Mouse (Mus musculus): ENCODE measurements around the gene Sfmbt1.

Gene Sfmbt1

DNA sequence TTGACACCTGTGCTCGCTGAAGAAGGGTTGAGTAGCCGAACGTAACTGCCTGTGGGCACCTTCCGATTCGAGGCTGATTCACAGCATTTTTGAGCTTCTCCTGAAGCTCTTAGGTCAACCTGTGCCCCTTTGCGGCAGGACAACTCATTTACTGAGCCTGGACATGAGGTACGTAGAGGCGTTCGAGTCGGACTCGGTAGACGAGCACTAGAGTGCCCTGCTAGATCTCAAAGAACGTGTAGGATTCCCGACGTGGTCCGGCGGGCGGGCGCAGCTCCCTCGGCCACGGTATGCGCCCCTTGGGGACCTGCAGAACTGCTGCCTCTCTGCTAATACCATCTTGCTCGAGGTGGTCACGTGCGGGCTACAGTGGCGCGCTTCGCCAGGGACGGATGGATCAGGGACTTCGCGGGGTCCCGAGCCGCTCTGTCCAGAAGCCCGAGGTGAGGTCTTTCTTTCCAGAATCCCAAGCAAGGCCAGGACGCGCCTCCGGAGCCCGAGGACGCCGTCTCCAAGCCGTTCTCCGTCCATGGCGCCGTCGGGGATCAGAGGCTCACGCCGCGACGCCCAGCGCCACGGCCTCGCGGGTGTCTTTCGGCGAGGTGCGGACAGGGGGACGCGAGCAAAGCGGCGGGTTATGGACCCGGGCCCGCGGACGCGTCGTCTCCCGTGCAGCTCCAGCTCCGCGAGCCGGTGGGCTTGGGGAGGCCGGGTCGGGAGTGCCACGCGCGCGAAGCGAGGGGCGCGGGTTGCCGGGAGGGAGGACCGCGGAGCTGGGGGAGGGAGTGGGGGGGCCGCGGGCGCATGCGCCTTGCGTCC is at the start of gene Sfmbt1:
Sfmbt1 (plus strand) TSS at position 51 of the 819 bp plus-strand sequence.
- DNase-seq: peak in 1 of 2 experiments; percentile 80

DNA sequence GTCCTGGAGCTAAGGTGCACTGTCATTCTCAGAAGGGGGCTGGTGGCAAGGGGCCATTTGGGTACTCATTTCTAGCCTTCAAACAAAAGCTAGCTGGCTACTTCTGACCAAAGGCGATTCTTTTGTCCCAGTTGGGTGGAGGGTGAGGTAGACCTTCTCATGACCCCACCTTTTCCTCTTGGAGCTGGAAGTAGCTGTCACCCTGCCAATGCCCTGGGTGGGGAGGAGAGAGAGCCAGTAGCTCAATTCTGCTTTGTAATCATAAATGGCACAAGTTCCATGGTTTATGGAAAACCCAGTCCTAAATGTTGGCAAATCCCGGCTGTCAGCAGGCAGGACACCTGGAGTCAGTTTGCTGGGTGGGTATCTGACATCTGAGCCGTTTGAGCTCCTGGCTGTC is 48.6 kb upstream of the Sfmbt1 start:
- DNase-seq: no peak

DNA sequence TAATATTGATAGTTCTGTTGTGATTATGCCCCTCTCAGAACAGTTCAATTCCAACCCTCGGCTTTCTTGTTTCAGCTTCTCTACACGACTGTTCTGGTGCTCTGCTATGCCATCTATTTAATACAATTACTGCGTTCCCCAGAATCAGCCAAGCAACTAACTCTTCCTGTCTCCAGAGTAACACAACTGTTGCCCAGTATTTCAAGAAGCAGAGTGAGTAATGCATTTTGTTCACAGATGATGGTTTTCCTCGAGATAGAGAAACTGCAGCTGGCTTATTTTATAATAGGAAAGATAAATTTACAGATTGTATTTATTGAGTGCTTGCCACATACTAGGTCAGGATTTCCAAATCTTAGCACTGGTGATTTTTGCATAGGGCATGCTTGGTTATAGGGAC is 48.0 kb upstream of the Sfmbt1 start:
- no peak for DNase-seq

DNA sequence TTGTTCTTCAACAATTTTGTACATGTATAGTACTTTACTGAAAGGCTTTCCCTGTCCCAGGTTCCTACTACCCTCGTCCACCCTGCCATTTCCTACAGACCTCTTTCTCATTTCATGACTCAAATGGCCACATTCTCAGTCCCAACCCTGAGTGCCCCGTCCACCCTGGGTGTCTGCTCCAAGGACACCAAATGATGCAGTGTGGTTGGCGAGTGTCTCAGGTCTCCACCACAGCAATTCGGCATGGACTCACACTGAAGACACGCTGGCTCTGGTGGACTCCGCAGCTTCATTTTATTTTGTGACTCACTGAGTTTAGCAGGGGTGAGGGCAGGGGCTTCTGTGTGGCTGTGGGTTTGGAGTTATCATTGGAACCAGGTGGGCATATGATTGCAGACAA is 44.5 kb upstream of the Sfmbt1 start:
- no peak for DNase-seq

DNA sequence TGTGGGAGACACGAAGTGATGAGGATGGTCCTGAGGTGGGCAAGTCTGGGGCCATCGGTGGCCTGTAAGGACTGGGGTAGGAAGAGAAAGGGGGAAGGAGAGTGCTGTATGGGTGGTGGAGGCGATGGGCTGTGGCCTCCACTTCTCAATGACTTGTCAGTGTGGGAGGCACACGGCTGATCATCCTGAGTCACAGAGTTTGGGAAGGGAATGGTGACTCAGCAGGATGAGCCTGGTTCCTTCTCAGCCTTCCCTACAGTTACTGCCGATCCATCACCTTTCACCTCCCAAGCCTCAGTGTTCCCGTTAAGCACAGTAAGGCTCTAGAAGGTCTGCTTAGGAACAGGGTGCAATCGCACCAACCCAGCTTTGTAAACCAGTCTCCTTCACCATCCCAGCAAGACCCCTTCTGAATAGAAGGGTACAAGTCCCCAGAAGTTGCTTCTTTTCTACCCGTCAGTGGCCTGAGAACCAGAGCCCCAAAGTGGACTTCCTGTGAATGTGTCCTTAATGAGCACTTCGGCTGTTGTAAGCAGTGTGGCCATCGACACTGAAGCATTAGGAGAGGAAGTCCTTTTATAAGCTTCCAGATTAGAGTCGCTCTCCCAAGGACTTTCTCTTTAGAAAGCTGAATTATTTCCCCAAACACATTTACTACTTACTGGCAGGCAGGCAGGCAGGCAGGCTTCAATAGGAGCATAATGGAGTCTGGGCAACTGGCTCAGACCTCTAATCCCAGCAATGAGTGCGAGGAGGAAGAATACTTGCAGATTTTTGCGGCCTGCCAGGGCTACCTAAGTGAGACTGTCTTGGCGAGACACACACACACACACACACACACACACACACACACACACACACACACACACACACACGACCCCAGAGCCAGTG is 43.3 kb upstream of the Sfmbt1 start:
- no peak for DNase-seq

DNA sequence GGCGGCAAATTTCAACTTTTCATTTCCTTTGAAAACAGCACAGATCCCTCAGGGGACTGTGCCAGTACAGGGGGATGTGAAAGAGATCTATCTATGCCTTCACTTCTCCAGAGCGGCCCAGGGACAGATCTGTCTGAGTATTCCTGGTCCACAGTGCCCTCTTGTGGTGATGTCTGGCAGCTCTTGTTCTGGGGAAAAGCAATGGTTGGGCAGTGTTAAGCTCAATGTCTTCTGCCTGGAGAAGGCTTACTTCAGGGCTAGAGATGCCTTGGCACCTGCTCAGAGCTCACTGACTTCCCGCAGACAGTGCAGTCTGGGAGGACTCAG is 42.7 kb upstream of the Sfmbt1 start:
- peak; percentile 93 to 94 for DNase-seq

DNA sequence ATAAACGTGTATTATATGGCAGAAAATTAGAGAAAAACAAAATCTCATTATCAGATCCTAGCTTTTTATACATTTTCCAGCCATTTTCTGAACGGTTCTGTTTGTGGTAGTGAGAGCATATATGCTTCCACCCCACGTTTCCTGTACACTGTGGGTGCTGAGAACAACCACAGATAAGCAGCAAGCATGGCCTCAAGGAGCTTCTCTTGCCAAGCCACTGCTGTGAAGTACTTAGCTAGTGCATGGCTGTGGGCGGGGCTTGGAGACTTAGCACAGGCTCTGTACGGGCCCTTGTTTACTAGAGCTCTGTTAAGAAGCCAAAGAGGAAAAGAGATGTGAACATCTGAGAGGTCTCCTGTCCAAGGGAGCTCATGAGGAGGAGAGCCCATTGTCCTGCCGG is 39.7 kb upstream of the Sfmbt1 start:
- DNase-seq: no peak

DNA sequence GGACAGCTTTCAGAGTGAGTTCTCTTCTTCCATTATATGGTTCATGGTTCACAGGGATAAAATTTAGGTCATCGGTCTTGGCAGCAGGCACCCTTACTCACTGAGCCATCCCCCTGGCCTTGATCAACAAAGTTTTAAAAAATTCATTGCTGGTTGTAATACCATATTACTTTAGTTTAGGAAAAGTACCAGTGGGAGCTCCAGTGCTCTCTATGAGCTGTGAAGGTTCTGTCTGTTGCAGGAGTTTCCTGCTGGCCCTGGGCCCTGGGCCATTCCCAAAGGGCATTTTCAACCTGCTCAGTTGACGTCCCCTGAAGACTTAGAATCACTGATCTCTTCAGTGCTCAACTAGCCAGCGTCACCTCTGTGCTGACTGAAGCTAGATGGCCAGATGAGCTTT is 32.5 kb upstream of the Sfmbt1 start:
- DNase-seq: no peak

DNA sequence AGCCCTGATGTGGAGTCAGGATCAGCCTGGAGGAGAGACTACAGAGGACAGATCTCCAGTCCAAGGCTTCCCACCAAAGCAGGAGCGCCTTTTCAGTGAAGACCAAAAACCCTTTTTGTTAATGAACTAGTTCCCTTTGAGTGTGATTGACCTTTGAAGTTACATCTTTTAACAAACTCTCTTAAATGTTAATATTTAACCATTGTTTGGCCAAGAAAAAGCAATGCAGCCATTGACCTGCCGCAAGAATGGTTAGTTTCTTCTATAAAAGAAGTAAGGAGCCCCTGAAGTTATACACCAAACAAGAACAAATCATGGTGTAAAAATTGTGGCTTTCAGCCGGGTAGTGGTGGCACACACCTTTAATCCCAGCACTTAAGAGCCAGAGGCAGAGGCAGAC is 24.0 kb upstream of the Sfmbt1 start:
- DNase-seq: no peak

DNA sequence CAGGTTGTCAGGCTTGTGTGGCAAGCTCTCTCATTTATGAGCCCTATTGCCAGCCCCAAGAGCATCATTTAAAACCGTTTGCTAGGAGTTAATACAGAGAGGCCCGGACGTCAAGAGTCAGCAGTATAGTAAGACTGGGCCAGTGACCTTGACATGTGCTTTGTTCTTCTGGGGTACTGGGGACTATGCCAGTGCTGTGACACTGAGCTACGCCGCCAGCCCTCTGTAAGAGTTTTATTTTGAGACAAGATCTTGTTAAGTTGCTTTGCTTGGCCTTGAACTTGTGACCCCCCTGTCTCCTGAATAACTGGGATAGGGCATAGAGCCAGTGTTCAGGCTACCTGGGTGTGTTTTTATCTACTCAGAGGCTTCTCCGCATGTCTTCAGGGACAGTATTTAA is 22.2 kb upstream of the Sfmbt1 start:
- no peak for DNase-seq

DNA sequence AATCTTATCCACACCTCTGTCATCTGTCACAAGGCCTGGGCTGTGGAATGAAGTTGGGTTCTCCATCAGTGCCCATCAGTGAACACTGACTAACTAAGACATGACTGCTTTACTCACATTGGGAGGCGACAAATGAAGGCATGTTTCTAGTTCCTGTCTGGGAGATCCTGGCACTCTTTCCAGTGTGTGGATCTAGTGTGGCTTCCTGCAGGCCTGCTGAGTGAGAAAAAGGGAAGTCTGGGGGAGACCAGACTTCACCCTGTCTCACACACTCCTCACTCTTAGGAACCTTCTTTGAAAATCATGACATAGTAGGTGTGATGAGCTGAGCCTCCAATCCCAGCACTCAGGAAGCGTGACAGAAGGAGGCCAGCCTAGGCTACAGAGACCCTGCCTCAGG is 19.9 kb upstream of the Sfmbt1 start:
- no peak for DNase-seq

DNA sequence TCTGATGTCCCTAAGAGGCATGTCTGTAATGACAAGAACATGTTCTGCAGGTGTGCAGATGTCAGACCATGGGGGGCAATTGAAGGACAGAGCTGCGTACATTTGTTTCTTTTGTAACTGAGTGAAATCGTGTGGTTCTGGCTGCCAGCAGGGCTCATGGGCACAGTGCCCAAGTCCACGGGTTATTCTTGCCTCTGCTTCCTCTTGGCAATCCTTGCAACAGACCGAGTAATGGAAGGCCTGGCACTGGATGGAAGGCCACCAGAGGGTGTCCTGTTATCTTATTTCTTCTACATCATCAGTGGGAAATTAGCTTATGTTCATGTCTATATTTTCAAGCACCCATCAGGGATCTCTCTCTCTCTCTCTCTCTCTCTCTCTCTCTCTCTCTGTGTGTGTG is 19.0 kb upstream of the Sfmbt1 start:
- DNase-seq: no peak

DNA sequence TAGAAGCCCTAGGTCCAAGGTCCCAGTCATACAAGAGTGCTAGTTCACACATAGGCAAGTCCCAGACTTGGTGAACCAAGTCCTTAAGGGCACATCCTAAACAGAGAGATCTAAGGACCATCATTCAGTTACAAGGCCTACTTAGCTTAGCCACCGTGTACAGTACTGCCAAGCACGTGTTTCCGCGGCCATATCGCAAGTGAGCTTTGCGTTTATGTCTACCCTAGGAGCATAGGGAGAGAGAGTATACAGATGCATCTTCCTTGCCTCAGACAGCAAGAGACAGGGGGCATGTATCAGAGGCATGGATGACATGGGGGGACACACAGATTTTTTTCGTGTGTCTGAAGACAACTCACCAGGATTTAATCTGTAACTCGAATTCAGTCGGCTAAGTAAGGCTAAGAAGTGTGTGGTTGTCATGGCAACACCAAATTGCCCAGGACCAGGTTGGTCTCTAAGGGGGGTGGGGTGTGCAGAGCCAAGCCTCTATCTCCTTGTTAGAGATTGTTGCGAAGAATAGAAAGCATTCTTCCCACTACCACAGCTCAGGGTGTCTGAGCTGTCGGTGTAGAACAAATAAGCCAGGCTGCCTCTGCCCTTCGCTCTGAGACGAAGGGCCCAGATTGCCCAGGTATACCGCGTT is 17.1 kb upstream of the Sfmbt1 start:
- no peak for DNase-seq

DNA sequence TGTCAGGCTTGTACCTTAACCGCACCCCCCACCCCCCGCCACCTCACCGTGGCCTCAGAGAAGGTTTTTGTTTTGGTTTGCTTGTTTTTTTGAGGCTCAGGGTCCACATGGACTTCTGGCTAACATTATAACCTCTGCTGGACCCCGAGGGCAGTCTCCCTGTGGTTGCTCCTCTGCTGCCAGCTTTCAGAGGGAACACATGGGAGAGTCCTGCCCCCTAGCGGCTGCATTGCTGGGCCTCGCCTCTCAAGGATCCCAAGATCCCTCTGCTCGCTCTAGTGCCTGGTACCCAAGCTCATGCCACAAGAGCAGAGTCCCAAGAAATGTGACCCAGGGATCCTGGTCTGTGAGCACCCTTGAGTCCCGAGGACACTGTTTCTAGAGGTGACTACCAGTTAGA is 15.0 kb upstream of the Sfmbt1 start:
- peak; percentile 56 to 62 for DNase-seq

DNA sequence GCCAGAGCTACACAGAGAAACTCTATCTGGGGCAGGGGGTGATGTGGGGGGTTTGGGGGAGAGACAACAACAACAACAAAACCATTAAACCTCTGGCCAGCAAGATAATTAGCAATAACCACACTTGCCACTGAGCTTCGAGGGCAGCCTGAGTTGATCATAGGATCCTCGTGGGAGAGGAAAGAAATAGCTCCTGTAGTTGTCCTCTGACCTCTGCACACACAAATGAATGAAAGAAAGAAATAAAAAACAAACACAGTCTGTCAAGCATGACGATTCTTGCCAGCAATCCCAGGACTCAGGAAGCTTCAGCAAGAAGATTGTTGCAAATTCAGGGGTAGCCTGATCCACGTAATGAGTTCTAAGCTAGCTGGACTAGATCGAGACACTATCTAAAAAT is 12.1 kb upstream of the Sfmbt1 start:
- no peak for DNase-seq

DNA sequence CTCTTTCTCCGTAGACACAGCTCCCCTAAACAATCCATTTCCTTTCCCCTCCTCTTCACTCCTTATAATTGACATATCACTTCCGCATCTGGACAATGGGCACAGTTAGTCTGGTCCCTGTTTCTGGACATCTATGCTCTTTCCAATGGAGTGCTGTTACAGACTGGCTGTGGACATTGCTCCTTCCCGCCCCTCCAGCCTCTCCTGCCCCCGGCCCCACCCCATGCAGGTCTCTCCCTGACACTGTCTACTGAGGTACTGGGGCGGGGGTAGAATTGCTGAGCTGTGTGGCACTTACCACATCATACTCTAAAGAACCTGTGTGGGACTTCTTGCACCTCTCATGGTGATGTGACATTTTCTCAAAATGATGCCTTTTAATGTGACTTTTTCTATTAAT is 11.6 kb upstream of the Sfmbt1 start:
- DNase-seq: no peak

DNA sequence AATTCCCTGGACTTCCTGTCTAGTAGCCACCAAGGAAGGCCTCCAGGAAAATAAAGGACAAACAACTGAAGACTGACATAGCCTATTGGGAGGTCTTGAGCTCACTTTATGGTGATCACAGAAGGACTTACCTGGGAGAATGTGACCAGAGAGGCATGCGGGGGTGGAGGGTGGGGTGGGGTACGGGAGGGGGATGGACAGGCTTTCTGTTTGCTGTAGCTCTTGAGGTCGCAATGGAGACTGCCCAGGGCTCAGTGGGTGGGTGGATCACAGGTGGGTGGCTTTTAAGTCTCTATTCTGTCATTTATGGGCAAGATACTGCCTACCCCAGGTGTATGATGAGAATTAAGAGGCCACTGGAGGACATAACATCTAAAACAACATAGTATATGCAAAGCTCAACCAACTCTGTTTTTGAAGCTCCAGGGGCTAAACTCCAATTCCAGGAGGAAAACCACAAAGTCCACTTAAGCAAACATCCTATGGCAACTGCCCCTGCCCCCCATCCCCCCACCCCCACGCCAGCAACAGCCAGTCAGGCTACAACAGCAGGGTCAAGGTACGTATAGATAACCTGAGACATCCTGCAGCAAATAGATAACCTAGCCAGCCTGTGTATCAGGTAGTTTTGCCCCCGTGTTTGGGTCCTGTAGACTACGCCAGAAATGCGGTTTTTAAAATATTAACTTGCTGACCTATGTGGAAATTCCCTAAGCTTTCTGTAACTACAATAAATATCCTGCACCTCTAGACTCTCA is 10.4 kb upstream of the Sfmbt1 start:
- DNase-seq: no peak

DNA sequence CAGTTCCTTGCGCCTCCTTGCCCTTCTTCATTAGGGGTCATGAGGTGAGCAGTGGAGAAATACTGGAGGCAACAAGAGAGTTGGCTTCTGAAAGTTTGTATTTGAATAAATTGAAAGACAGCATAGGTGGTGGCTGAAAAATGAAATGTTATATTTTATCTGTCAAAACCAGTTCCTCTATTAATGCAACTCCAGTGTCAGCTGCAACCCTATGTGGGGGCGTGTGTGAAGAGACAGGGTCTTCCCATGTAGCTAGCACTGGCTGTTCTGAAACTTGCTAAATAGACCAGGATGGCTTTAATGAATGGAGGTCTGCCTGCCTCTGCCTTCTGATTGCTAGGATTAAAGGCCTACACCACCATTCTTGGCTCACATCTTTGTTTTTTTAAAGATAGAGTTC is 2.8 kb upstream of the Sfmbt1 start:
- no peak for DNase-seq

DNA sequence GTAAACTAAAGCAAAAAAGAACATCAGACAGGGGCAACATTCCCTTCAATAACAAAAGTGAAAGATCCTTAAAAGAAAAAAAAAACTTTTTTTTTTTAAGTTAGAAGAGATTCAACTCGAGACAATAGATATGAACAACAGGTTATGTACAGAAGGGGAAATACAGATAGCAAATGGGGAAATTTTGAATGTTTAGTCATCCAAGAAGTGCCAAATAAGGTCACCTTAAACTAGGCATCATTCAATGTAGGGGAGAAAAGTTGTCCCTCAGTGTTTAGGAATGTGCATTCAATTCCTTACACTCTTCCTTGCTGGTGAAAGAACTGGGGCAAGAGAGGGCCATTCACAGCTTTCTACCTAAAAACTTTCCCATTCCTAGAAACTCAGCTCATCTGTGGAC is 880 bp upstream of the Sfmbt1 start:
- no peak for DNase-seq

DNA sequence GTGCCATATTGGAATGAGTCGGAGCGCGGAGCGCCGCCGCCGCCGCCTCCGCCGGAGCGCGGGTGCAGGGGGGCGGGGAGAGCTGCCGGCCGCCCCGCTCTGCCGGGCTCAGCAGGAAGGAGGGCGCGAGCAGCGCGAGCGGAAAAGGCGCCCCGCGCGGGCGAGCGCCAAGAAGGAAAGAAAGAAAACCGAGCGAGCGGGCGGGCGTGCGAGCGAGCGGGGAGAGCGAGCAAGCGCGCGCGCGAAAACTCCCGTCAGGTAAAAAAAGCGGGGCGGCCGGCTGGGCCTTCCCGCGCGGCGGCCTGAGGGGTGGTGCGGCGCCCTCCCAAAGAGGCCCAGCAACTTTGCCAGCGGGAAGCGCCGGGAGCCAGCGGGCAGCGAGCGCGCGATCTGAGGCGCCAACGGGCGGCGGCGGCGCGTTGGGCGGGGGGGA is 985 bp downstream of the Sfmbt1 start:
- DNase-seq: peak in 1 of 2 experiments; percentile 86

DNA sequence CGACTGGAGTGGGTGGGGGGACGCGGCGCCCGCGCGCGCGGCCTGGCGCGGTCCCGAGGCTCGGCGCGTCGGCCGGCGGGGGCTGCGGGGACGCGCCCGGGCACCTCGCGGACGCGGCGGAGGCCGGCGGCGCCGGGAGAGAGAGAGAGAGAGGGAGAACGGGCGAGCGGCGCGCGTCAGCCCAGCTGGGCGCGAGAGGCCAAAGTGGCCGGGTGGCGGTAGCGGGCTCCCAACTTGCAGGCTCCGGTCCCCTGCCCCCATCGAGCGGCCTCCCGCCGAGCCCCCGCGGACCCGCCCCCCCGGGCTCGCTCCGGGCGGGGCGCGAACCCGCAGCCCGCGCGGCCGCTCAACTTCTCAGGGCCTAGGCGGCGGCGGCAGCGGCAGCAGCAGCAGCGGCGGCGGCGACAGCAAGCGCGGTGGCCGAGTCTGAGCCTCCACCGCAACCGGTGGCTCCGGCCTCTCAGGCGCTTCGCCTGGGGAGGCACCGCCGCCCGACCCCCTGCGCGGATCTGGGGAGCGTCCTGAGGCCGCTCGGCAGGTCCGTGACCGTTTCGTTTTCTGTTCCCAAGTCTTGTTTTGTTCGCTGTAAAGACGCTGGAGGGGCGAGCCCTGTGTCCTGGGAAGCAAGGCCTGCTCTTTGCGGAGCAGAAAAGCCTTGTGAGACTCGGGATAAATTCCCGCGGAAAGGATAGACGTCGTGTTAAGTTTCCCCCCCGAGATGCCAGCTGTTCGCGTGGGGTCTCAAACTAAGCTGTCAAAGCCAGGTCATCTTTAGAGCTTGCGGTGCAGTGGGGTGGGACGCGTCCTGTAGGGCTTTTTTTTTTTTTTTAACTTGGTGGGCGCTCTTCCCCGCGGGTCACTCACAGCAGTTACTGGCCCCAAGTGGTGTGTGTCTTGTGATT is 1.7 kb downstream of the Sfmbt1 start:
- peak; percentile 52 to 61 for DNase-seq

DNA sequence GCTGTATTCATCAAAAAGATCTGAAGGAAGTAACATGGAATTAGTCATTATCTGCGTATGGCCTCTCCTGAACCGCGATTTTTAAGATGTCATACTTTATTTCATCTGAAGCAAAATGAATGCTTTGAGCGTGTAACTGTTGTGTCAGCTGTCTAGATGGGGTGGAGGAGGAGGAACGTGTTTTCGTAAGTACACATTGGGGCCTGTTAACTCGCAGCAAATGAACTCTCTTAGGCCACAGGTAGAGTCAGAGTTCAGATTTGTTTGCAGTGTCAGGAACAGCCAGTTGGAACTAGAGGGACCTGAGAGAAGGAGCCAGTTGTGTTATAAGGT is 2.3 kb downstream of the Sfmbt1 start:
- DNase-seq: no peak

All from B cell, adult 2 months (primary cell).